Mouse (Mus musculus): ENCODE measurements around the gene Cmtm8.

Cmtm8 gene

GRCm38 (mm10) chr9:114787134-114787533 lies 56.8 kb downstream of the Cmtm8 start:
- DNase-seq (ENCODE audit: extremely low read depth, low read depth): no peak

GRCm38 (mm10) chr9:114785432-114786125 lies 58.4 kb downstream of the Cmtm8 start:
- no peak for DNase-seq (ENCODE audit: extremely low read depth, low read depth)

GRCm38 (mm10) chr9:114781526-114782212 lies 62.3 kb downstream of the Cmtm8 start, which contains the start of gene Cmtm7:
Gene Cmtm7, minus strand, starts transcription at chr9:114781856.
- DNase-seq (ENCODE audit: extremely low read depth, low read depth): no peak

DNA sequence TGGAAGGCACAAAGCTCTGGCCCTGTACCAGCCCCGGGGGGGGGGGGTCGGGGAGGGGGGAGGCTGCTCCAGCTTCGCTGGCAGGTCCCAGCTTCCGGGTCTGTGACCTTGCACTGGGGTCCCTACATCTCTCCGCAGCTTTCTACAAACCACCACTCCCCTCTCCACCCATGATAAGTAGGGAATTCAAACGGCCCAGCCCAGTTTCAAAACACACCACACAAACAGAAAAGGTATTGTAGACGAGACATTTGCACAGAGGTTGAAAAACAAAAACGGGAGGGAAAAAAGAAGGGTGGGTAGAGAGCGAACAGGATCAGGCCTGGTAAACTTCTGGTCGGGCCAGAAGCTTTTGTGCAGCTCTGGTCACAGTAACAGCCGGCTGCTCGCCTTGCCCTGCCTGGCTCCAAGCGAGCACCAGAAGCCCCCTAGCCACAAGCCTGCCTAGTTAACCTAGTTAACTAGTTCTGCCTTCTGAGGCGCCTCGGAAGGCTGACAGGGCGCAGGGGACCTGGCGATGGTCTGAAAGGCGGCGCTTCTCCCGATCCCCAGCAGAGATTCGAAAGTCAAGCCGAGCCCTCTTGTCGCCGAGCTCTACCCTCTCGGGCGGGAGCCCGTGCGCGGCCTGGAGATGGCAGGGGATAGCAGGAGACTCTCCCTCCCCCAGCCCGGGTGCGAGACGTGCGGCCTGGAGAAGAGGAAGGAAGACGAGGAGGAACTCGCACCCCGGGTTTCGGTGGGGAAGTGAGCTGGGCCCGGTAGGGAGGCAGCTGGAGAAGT lies 63.0 kb downstream of the Cmtm8 start:
- no peak for DNase-seq (ENCODE audit: extremely low read depth, low read depth)

GRCm38 (mm10) chr9:114779984-114780745 lies 63.8 kb downstream of the Cmtm8 start:
- DNase-seq (ENCODE audit: extremely low read depth, low read depth): no peak

GRCm38 (mm10) chr9:114778877-114779276 lies 65.1 kb downstream of the Cmtm8 start:
- DNase-seq (ENCODE audit: extremely low read depth, low read depth): no peak

DNA sequence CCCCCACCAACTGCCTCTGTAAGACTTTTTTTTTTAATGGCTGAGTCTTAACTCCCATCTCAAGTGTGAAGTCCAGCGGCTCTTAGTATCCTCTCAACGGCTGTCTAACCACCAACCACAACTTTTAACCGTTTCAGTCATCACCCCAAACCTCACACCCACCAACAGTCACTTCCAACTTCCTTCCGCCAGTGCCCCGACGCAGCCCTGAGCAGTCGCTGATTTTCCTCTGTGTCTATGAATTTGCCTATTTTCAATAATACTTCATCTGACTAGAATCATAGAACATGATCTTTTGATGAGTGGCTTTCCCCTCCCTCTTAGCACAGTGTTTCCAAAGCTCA lies 65.9 kb downstream of the Cmtm8 start:
- DNase-seq (ENCODE audit: extremely low read depth, low read depth): no peak

DNA sequence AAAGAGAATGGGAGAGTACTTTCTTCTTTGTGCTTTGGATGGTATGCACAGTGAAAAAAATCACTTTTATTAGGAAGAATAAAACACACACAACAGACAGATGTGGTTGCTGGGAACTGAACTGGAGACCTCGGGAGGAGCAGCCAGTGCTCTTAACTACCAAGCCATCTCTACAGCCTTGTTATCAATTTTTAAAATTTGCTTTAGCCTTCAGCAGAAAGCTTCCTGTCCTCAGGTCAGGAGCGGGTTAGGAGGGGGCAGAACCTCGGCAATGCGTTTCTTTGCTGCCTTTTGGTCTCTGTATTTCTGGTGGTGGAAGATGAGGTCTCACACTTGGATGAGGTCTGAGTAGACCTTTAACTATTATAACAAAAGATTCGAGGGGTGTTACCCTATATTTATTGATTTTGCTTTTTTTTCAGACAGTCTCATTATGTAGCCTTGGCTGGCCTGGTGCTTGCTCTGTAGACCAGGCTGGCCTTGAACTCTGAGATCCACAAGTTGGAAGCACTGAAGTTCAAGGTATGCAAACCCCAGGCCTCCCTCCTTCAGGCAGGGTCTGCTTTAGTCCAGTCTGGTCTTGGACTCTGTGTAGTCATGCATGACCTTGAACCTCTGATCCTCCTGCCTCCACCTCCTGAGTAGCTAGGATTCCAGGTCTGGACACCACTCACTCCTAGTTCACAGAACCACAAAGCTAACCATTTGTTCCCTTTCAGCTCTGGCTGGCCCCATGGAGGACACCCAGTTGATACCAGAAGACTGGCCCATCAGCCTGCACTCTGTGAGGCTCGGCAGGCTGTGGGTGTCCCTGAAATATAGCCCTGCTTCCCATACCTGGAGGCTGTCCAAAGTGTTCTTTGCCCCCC lies 66.5 kb downstream of the Cmtm8 start:
- DNase-seq (ENCODE audit: extremely low read depth, low read depth): no peak

DNA sequence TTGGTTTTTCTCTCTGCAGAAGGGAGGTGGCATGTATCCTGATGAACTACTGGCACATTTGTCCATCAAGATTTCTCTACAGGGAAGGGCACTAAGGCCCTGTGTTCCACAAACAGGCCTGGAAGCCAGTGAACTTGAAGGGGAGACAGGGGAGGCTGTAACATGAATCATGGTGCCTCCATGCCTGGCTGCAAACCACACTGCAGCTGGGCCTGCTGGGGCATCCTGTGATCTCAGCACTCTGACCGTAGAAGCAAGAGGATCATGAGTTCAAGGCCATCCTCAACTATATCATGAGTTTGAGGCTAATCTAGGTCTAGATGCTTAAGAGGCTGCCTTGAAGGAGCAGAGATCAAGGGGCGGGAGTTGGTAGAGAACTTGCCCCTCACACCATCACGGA lies 67.6 kb downstream of the Cmtm8 start:
- DNase-seq (ENCODE audit: extremely low read depth, low read depth): no peak

DNA sequence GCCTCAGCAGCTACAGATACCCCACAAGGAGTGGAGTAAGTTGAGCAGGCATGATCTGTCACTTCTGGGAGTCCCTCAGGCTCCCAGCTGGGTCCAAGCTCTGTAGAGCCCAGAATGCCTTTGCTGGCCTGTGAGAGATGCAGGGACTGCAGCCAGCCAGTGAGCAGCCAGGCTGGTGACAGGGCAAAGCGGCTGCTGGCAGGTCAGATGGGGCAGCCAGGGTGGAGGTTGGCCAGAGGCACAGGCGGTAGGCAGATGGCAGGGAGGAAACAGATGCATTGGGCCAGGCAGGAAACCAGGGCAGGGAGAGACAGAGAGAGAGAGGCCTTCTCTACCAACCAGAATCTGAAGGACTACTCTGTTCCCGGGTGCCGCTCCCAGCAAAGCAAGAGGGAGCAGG lies 68.7 kb downstream of the Cmtm8 start:
- no peak for DNase-seq (ENCODE audit: extremely low read depth, low read depth)

- no peak for DNase-seq (ENCODE audit: extremely low read depth, low read depth)
Measured at GRCm38 (mm10) chr9:114774629-114775028, 69.3 kb downstream of the Cmtm8 start.

DNA sequence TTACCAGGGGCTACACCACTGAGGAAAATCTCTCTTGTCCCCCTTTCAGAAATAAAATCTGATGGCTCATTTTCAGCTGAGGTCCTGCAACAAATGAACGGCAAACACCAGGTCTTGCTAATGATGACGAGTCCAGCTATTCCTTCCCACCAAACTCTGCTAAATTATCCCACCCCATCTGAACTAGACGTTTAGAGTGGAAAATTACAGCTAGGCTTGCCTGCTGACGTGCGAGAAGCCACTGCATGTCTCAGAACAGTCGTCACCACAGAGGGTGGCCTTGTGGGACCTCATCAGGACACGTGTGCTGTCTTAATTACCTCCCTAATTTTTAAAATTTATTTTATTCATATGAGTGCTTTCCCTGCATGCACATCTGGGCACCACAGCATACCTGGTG lies 72.4 kb downstream of the Cmtm8 start:
- DNase-seq (ENCODE audit: extremely low read depth, low read depth): no peak

GRCm38 (mm10) chr9:114770224-114770623 lies 73.7 kb downstream of the Cmtm8 start:
- no peak for DNase-seq (ENCODE audit: extremely low read depth, low read depth)

- no peak for DNase-seq (ENCODE audit: extremely low read depth, low read depth)
Measured at GRCm38 (mm10) chr9:114768066-114768465, 75.9 kb downstream of the Cmtm8 start.

GRCm38 (mm10) chr9:114767507-114767906 lies 76.4 kb downstream of the Cmtm8 start:
- DNase-seq (ENCODE audit: extremely low read depth, low read depth): no peak

DNA sequence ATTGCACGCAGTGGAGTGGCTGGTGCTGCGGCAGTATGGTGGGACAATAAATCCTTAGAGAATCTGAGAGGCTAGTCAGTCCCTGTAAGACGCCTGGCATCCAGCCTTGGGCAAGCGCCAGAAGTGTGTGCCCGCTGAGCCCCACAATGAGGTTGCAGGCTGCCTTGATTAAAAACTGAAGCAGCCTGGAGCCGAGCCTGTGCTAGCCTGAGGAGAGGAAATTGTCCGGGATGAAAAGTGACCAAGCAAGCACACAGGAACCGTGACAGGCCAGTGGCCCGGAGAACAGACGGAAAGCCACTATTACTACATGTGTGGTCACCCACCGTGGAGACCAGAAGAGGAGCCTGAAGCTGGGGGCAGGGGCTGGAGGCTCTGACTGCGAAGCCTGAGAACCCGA lies 76.9 kb downstream of the Cmtm8 start:
- DNase-seq (ENCODE audit: extremely low read depth, low read depth): no peak

GRCm38 (mm10) chr9:114763341-114763740 lies 80.6 kb downstream of the Cmtm8 start:
- DNase-seq (ENCODE audit: extremely low read depth, low read depth): no peak

DNA sequence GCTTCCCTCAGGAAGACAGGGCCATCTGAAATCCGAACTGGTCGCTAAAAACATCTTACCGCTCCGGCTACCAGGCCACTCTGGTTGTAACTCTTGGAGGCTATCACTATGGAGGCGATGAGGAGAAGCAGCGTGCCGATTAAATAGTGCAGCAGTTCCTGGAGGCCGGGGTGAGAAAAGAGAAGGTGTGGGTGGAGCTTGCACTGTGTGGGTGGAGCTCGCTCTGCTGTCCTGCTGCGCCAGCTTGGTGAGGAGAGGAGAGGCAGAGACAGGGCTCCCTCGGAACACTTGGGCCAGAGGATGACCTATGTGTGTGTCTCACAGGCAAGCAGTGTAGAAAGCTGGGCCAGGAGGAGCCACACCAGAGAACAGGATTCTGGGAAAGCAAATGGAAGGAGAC lies 82.1 kb downstream of the Cmtm8 start:
- no peak for DNase-seq (ENCODE audit: extremely low read depth, low read depth)

DNA sequence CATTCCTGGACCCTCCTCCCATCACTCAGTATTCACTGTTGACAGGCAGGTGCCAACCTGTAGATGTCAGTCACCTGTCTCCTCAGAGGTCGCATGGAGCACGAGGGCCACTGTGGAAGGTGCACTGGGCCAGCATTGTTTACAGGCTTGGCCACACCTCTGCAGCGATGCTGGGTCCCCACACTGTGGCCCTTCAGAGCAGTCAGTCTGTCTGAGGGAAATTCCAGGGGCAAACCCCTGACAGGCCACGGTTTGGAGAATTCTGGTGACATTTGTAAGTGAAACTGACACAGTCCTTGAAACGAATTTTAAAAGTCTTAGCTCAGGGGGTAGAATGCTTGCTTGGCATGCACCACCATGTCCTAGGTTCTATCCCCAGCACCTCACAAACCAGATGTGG lies 83.6 kb downstream of the Cmtm8 start:
- no peak for DNase-seq (ENCODE audit: extremely low read depth, low read depth)

DNA sequence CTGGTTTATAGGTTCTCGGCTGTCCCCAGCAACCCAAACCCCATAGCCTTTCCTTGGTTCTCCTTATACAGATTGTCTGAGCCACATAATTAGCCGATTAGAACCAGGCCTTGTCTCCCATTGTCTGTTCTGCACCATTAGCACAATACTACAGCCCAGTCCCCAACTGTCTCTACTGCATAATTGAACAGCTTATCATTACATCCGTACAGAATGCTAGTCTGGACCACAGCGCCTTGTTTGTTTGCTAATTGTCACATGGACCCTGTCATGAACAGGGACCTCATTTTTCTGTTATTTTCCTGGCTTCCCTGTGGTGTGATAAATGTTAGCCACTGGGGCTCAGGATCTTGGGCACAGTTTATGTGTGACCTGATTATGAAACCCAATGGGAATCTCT lies 84.1 kb downstream of the Cmtm8 start:
- DNase-seq (ENCODE audit: extremely low read depth, low read depth): no peak

GRCm38 (mm10) chr9:114758801-114759200 lies 85.2 kb downstream of the Cmtm8 start:
- DNase-seq (ENCODE audit: extremely low read depth, low read depth): no peak
